Mouse (Mus musculus): ENCODE measurements around the gene Il24. TPM values are rescaled to one million over a fixed set of nuclear protein-coding genes. Genes with fewer than 3 reads are reported as not detected.

Il24 gene
- total RNA-seq (2017), result not detected in 2 replicates

DNA sequence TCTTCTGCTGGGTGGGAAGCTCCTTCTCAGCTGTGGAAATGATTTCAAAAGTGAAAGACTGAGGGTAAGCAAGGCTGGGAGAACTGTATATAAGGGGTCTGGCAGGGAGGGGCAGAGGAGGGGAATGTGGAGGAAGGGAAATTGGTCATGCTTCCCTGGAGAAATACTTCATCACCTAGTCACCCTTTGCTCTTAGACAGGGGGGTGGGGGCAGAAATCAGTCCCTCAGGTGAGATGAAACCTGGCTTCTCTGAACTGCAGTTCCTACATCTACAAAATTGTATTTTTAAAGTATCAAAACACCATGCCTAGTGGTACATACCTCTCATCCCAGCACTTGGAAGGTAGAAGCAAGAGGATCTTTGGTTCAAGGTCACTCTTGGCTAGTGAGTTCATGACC, at the start of gene Il24:
Gene Il24, minus strand, starts transcription at position 101 of the 400 bp plus-strand sequence.
- no peak for ATAC-seq (replicated peaks in 1 of 2; ENCODE audit: insufficient read depth in 1 of 2, low FRiP score in 2 of 2, low TSS enrichment in 1 of 2, low read depth in 1 of 2, poor library complexity in 2 of 2, severe bottlenecking in 2 of 2)

DNA sequence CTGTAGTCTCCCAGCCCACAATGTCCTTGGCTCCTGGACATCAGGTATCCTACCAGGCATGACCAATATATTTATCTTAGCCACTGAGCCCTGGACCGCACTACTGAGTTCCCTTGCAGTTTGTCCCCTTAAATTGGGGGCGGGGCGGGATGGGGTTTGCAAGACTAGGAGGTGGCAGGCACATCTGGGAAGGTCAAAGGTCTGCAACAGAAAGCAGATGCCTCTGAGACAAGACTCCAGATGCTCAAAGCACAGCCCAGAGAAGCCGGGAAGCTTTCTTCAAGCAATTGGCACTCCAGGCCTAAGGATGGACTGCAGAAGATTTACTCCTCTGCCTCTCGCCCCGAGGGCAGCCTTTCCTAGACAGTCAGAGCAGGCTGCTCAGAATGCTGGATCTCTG, 49.1 kb upstream of the Il24 start:
- no peak for ATAC-seq (replicated peaks in 1 of 2; ENCODE audit: insufficient read depth in 1 of 2, low FRiP score in 2 of 2, low TSS enrichment in 1 of 2, low read depth in 1 of 2, poor library complexity in 2 of 2, severe bottlenecking in 2 of 2)

DNA sequence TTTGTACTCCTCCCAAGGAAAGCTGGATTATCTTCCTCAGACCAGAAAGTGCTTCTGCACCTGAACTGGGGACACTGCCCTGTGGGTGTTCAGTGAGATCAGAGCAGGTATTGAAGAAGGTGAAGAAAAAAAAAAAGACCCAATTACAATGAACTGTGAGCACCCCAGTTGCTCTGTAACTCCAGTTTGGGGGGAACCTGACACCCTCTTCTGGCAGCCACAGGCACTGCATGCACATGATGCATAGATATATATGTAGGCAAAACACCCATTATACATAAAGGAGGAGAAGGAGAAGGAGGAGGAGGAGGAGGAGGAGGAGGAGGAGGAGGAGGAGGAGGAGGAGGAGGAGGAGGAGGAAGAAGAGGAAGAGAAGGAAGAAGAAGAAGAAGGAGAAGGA, 39.2 kb upstream of the Il24 start:
- ATAC-seq (replicated peaks in 1 of 2; ENCODE audit: insufficient read depth in 1 of 2, low FRiP score in 2 of 2, low TSS enrichment in 1 of 2, low read depth in 1 of 2, poor library complexity in 2 of 2, severe bottlenecking in 2 of 2), result no peak

GRCm38 (mm10) chr1:130918323-130918980, 31.2 kb upstream of the Il24 start:
- ATAC-seq (replicated peaks in 1 of 2; ENCODE audit: insufficient read depth in 1 of 2, low FRiP score in 2 of 2, low TSS enrichment in 1 of 2, low read depth in 1 of 2, poor library complexity in 2 of 2, severe bottlenecking in 2 of 2), result no peak

GRCm38 (mm10) chr1:130911401-130912010, 24.3 kb upstream of the Il24 start, which contains the start of gene Il20:
TSS of gene Il20 (minus strand) at chr1:130911451.
- ATAC-seq (replicated peaks in 1 of 2; ENCODE audit: insufficient read depth in 1 of 2, low FRiP score in 2 of 2, low TSS enrichment in 1 of 2, low read depth in 1 of 2, poor library complexity in 2 of 2, severe bottlenecking in 2 of 2), result no peak

GRCm38 (mm10) chr1:130902505-130902904, 15.3 kb upstream of the Il24 start:
- no peak for ATAC-seq (replicated peaks in 1 of 2; ENCODE audit: insufficient read depth in 1 of 2, low FRiP score in 2 of 2, low TSS enrichment in 1 of 2, low read depth in 1 of 2, poor library complexity in 2 of 2, severe bottlenecking in 2 of 2)

- no peak for ATAC-seq (replicated peaks in 1 of 2; ENCODE audit: insufficient read depth in 1 of 2, low FRiP score in 2 of 2, low TSS enrichment in 1 of 2, low read depth in 1 of 2, poor library complexity in 2 of 2, severe bottlenecking in 2 of 2)
Observed at GRCm38 (mm10) chr1:130894468-130894867, 7.2 kb upstream of the Il24 start.

DNA sequence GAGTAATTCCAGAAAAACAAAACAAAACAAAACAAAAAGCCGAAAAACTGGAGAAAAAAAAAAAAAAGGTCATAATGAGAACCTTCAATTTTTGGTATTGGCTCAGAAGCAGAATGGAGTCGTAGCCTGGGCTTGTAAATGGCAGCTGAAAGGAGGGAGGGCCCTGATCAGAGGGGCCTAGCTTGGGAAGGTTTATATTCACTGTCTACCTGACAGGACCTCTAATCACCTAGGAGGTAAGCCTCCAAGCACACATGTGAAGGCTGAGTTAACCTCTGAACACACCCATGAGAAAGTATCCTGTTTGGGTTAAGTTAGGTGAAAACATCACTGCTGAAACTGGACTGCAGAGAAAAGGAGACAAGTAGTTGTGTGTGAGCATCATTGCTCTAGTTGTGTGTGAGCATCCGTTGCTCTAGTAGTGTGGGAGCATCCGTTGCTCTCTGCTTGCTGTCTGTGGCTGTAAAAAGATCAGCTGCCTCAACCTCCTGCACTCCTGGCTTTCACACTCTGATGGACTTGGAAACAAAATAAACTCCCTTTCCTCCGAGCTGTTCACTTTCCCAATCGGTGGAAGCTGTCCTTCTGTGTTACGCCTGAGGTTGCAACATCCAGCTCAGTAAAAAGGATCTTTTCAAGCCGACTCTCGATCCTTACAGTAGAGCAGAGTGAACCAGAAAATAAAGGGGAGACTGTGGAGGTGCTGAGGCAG, 6.2 kb upstream of the Il24 start:
- ATAC-seq (replicated peaks in 1 of 2; ENCODE audit: insufficient read depth in 1 of 2, low FRiP score in 2 of 2, low TSS enrichment in 1 of 2, low read depth in 1 of 2, poor library complexity in 2 of 2, severe bottlenecking in 2 of 2), result no peak

- no peak for ATAC-seq (replicated peaks in 1 of 2; ENCODE audit: insufficient read depth in 1 of 2, low FRiP score in 2 of 2, low TSS enrichment in 1 of 2, low read depth in 1 of 2, poor library complexity in 2 of 2, severe bottlenecking in 2 of 2)
Observed at GRCm38 (mm10) chr1:130892446-130892845, 5.2 kb upstream of the Il24 start.

GRCm38 (mm10) chr1:130883146-130883545, 4.1 kb downstream of the Il24 start:
- ATAC-seq (replicated peaks in 1 of 2; ENCODE audit: insufficient read depth in 1 of 2, low FRiP score in 2 of 2, low TSS enrichment in 1 of 2, low read depth in 1 of 2, poor library complexity in 2 of 2, severe bottlenecking in 2 of 2), result no peak

DNA sequence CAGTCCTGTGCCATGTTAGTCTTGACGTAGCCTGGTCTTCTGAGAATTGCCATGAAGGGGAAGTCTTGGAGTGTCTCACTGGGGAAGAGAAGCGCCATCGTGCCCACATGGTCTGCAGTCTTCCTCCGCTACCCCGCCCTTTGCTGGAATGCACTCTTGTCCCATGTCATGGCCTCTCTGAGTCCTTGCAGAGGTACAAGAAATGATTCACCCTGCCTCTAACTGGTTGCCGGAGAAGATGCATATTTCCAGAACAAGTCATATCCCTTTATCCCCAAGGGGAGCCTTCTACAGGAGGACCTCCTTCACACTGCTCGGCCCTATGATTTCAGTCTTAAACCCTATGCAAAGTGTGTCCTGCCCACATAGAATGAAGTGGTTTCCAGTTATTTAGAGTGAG, 7.3 kb downstream of the Il24 start:
- no peak for ATAC-seq (replicated peaks in 1 of 2; ENCODE audit: insufficient read depth in 1 of 2, low FRiP score in 2 of 2, low TSS enrichment in 1 of 2, low read depth in 1 of 2, poor library complexity in 2 of 2, severe bottlenecking in 2 of 2)

GRCm38 (mm10) chr1:130877889-130878614, 9.2 kb downstream of the Il24 start:
- ATAC-seq (replicated peaks in 1 of 2; ENCODE audit: insufficient read depth in 1 of 2, low FRiP score in 2 of 2, low TSS enrichment in 1 of 2, low read depth in 1 of 2, poor library complexity in 2 of 2, severe bottlenecking in 2 of 2), result peak; percentile 20 to 51

DNA sequence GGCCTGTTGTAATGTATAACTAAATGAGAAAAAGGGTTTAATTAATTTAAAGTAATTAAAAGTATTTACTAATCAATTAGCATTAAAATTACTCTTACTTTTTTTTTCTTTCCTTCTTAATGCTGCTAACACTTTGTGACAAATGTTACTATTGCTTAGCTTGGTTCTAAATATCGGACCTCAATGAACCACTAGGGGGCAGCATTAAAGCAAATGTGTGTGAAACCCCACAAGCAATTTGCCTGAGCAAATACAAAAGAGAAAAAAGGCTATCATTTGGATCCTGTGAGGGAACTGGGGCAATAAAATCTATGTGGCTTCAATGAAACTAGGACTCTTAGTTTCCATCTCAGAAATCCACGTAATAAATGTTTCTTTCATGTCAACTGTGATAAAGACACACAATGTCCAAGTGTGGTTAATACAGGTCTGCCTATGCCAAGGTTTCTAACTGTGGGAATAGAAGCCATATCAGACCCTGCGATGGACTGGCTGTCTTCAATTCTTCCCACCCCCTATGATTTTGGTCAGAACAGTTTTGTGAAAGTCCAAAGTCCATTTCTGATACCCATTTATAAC, 10.2 kb downstream of the Il24 start:
- peak in 1 of 2 experiments; percentile 36; a peak in 1 of 4 replicates for ATAC-seq (replicated peaks in 1 of 2; ENCODE audit: insufficient read depth in 1 of 2, low FRiP score in 2 of 2, low TSS enrichment in 1 of 2, low read depth in 1 of 2, poor library complexity in 2 of 2, severe bottlenecking in 2 of 2)

DNA sequence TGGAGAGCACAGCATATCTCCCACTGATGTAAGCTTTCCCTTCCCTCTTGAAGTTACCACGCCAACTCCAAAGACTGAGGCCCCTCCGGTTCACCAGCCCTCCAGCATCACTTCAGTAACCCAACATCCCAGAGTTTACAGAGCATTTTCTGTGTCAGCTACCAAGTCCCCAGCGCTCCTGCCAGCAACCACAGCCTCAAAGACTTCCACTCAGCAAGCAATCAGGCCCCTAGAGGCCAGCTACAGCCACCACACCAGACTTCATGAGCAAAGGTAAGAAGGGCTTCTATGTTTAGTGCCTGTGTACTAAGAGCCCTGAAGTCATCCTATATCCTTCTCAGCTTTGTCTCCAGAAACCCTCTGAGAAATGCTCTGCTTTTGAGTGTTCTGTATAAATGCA, 11.3 kb downstream of the Il24 start:
- no peak for ATAC-seq (replicated peaks in 1 of 2; ENCODE audit: insufficient read depth in 1 of 2, low FRiP score in 2 of 2, low TSS enrichment in 1 of 2, low read depth in 1 of 2, poor library complexity in 2 of 2, severe bottlenecking in 2 of 2)

DNA sequence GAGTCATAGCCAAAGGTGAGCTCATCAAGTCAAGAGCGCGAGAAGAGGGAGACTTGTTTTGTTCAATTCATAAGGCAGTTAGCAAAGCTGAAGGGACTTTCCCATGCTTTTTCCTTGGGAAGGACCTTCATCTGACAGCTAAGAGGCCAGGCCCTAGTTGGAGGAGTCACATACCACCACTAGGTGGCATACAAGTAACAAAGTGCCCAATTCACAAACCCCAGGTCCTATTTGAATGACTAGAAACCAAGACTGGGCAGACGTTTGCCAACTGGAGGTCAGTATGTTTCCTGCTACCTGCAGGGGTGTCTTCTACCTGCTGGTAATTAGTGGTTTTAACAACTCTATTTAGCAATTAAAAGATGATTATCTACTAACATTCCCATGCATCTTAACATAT, 12.1 kb downstream of the Il24 start:
- 0 out of 4 replicates have a peak, but pooled peaks have one; percentile 30 to 34 for ATAC-seq (replicated peaks in 1 of 2; ENCODE audit: insufficient read depth in 1 of 2, low FRiP score in 2 of 2, low TSS enrichment in 1 of 2, low read depth in 1 of 2, poor library complexity in 2 of 2, severe bottlenecking in 2 of 2)

DNA sequence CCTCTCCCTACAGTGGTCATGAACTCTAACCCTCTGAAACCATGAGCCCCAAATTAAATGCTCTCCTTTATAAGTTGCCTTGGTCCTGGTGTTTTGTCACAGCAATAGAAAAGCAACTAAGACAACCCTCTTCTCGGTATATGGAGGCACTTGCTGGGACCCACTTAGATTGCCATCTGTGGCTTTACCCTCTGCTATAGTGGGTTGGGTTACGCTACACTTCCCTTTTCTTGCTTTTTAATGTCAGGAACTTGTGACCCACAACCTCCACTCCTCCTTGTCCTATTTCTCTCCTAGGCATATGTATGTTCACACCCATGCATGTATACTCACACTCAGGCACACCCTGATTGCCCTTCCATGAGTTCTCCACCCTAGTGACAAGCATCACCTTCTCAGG, 14.3 kb downstream of the Il24 start:
- peak; percentile 53 to 65; a peak in 3 of 4 replicates for ATAC-seq (replicated peaks in 1 of 2; ENCODE audit: insufficient read depth in 1 of 2, low FRiP score in 2 of 2, low TSS enrichment in 1 of 2, low read depth in 1 of 2, poor library complexity in 2 of 2, severe bottlenecking in 2 of 2)

DNA sequence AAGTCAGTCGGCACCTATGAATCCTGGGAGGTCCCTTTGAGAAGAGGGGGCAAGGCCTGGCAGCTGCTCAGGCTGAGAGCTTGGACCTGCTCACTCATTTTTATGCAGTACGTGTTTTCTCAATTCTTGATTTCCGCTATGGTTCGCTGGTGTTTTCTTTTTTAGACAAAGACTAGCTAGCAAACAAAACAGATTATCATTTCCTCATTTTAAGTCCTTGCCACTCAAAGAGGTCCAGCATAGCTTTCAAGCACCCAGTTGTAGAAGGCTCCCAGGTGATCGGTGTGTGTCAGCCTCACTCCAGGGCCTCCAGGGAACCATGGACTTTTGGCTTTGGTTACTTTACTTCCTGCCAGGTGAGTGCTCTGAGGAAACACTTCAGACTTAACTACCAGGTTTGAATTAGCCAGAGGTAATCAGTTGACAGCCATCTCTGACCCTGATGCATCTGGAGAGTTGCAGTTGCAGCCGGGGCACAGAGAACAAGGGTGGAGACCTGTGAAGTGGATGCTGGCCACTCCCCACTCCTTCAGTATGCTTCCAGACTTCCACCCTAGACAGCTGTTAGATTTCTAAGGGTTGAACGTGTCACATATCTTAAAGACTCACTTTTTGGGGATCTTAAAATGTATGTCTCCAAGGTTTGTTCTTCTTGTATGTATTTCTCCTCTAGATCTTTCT, 21.6 kb downstream of the Il24 start, which contains the start of gene Fcmr:
Gene Fcmr, plus strand, starts transcription at position 129 of the 681 bp plus-strand sequence.
- ATAC-seq (replicated peaks in 1 of 2; ENCODE audit: insufficient read depth in 1 of 2, low FRiP score in 2 of 2, low TSS enrichment in 1 of 2, low read depth in 1 of 2, poor library complexity in 2 of 2, severe bottlenecking in 2 of 2), result no peak

Data from hematopoietic stem cell, adult 5-6 weeks (primary cell).